Mouse (Mus musculus) E14TG2a.4 (cell line): ENCODE results near the gene Epha10.

Source experiments
- CTCF ChIP-seq: conservative IDR thresholded peaks from 2 replicates; pipeline ENCODE4 v1.5.1; 2014; ENCODE audit warnings: low read length
- NANOG ChIP-seq: IDR thresholded peaks from 2 replicates; pipeline ENCODE4 v1.6.1; 2014; ENCODE audit warnings: borderline replicate concordance, low read length, mixed read lengths
- POU5F1 ChIP-seq: IDR thresholded peaks from 2 replicates; pipeline ENCODE4 v1.6.1; 2014; ENCODE audit warnings: low read length, borderline replicate concordance

- TF ChIP-seq CTCF: no peak
- TF ChIP-seq NANOG: no peak
- no peak for TF ChIP-seq POU5F1
Measured at GRCm38 (mm10) chr4:124964912-124965599, 84.4 kb downstream of the Epha10 start.
